Mouse (Mus musculus) ES-Bruce4 (cell line): Measurements from ENCODE around the gene Ltbp1.

Experiments
- CTCF ChIP-seq: IDR thresholded peaks from one replicate; pipeline ENCODE4 v1.8.1; 2011; ENCODE audit warnings: low read depth, low read length
- EP300 ChIP-seq: IDR thresholded peaks from 2 replicates; pipeline ENCODE4 v1.6.1; 2011; ENCODE audit warnings: low read depth, low read length; ENCODE audit not compliant: insufficient read depth
- POLR2A ChIP-seq: IDR thresholded peaks from one replicate; pipeline ENCODE4 v1.8.1; 2011; ENCODE audit warnings: low read length; ENCODE audit not compliant: insufficient read depth

- no peak for TF ChIP-seq CTCF
- TF ChIP-seq POLR2A, result no peak
- no peak for TF ChIP-seq EP300
Measured at GRCm38 (mm10) chr17:75258427-75258826, 253.1 kb downstream of the Ltbp1 start.
